Mouse (Mus musculus) gastrocnemius, adult 2 months (tissue): ENCODE measurements around the gene Tedc1. TPM values are rescaled to one million over a fixed set of nuclear protein-coding genes. Genes with fewer than 3 reads are reported as not detected.
A peak's percentile ranks its signal among the peaks of the same experiment; 100 is the strongest.

Experiments
- DNase-seq: peaks from one replicate; pipeline ENCODE4 v3.0.0; 2022
- H3K27ac ChIP-seq: fragments of 200-600 bp; 2 replicates; pipeline ENCODE4 v1.8.1; 2022; ENCODE audit warnings: mild to moderate bottlenecking
- H3K4me3 ChIP-seq: fragments of 200-600 bp; 2 replicates; pipeline ENCODE4 v1.8.1; 2022; ENCODE audit warnings: mild to moderate bottlenecking, moderate library complexity
- CTCF ChIP-seq: fragments of 200-600 bp; IDR thresholded peaks from 2 replicates; pipeline ENCODE4 v1.8.1; 2022; ENCODE audit warnings: antibody characterized with exemption, mild to moderate bottlenecking, moderate library complexity
- intact Hi-C: fragments of 180-260 bp; cut with DNase I; formaldehyde crosslinking; loops from one replicate; pipeline ENCODE4 v1.15.1; 2025
- total RNA-seq, 2 experiments: library from RNA; stranded (reverse); gene quantifications; 2 replicates each; pipeline ENCODE4 v1.2.3; 2021

Gene Tedc1
- total RNA-seq, 2 experiments from 2014 or later, result not detected

- intact Hi-C loops, result no loop called here
- DNase-seq, result no peak
- Histone ChIP-seq H3K4me3 (no peak overlapping the region), H3K27ac (no peak overlapping the region)
- TF ChIP-seq CTCF, result no peak
Measured at GRCm38 (mm10) chr12:113202008-113202407, 45.8 kb downstream of the Tedc1 start.

GRCm38 (mm10) chr12:113203522-113203921 is 47.3 kb downstream of the Tedc1 start:
- Histone ChIP-seq H3K4me3 (no peak overlapping the region), H3K27ac (no peak overlapping the region)
- DNase-seq, result no peak
- TF ChIP-seq CTCF, result no peak
- intact Hi-C loops, result no loop called here

- intact Hi-C loops, result no loop called here
- TF ChIP-seq CTCF, result peak; percentile 21; the same call in 1 of the 2 replicates
- no peak for DNase-seq
Measured at GRCm38 (mm10) chr12:113205251-113205942, 49.2 kb downstream of the Tedc1 start.

GRCm38 (mm10) chr12:113207737-113208136 is 51.5 kb downstream of the Tedc1 start:
- intact Hi-C loops, result no loop called here
- no peak for TF ChIP-seq CTCF
- DNase-seq, result no peak
- no peak overlapping the region for H3K4me3 ChIP-seq
- H3K27ac ChIP-seq, result no peak overlapping the region

More at GRCm38 (mm10) chr12:113205251-113205942, 49.2 kb downstream of the Tedc1 start:
- Histone ChIP-seq H3K4me3 (no peak overlapping the region), H3K27ac (no peak overlapping the region)

GRCm38 (mm10) chr12:113210586-113211378 is 54.6 kb downstream of the Tedc1 start:
- no peak for DNase-seq
- intact Hi-C loops, result no loop called here
- Histone ChIP-seq H3K27ac (no peak overlapping the region), H3K4me3 (no peak overlapping the region)
- TF ChIP-seq CTCF, result no peak

- H3K27ac ChIP-seq, result no peak overlapping the region
- TF ChIP-seq CTCF, result no peak
- intact Hi-C loops, result no loop called here
- no peak overlapping the region for H3K4me3 ChIP-seq
- no peak for DNase-seq
Measured at GRCm38 (mm10) chr12:113211772-113212171, 55.6 kb downstream of the Tedc1 start.

GRCm38 (mm10) chr12:113212326-113212924 is 56.2 kb downstream of the Tedc1 start:
- Histone ChIP-seq H3K4me3 (no peak overlapping the region), H3K27ac (no peak overlapping the region)
- intact Hi-C loops, result no loop called here
- no peak for TF ChIP-seq CTCF
- DNase-seq, result no peak

- Histone ChIP-seq H3K4me3 (no peak overlapping the region), H3K27ac (no peak overlapping the region)
- DNase-seq, result no peak
- intact Hi-C loops, result no loop called here
- TF ChIP-seq CTCF, result no peak
Measured at GRCm38 (mm10) chr12:113213226-113213625, 57.0 kb downstream of the Tedc1 start.

- TF ChIP-seq CTCF, result no peak
- Histone ChIP-seq H3K4me3 (no peak overlapping the region), H3K27ac (no peak overlapping the region)
- intact Hi-C loops, result no loop called here
- DNase-seq, result no peak
Measured at GRCm38 (mm10) chr12:113214072-113214808, 58.0 kb downstream of the Tedc1 start.

- DNase-seq, result no peak
- Histone ChIP-seq H3K4me3 (no peak overlapping the region), H3K27ac (no peak overlapping the region)
- intact Hi-C loops, result no loop called here
- no peak for TF ChIP-seq CTCF
Measured at GRCm38 (mm10) chr12:113214972-113215666, 58.9 kb downstream of the Tedc1 start.

Other genes with a start within 250 kb of the Tedc1 start
- 10 to 100 TPM; 20.3 to 30.2 TPM for gene Jag2, start 226.6 kb upstream of the Tedc1 start, total RNA-seq
- 1 to 10 TPM; 5.4 to 7.9 TPM for gene Nudt14, start 214.3 kb upstream of the Tedc1 start, total RNA-seq
- gene Btbd6, start 179.9 kb upstream of the Tedc1 start, total RNA-seq, result 10 to 100 TPM; 13.3 to 20.6 TPM
- gene Brf1, start 155.7 kb upstream of the Tedc1 start, total RNA-seq, result 10 to 100 TPM; 20.8 to 21.5 TPM
- gene Pacs2, start 141.9 kb upstream of the Tedc1 start, total RNA-seq, result 10 to 100 TPM; 35.9 to 41.0 TPM
- gene Tex22, start 81.9 kb upstream of the Tedc1 start, total RNA-seq, result not detected
- 10 to 100 TPM; 36.2 to 41.5 TPM for gene Mta1, start 58.1 kb upstream of the Tedc1 start, total RNA-seq
- gene Crip2, start 16.2 kb upstream of the Tedc1 start, total RNA-seq, result 10 to 100 TPM; 32.4 to 41.1 TPM
- gene Crip1, start 10.1 kb upstream of the Tedc1 start, total RNA-seq, result 100 to 1,000 TPM in 1 of 2 experiments, 10 to 100 TPM in 1; 71.2 to 113 TPM
- not detected for gene Tmem121, start 29.5 kb downstream of the Tedc1 start, total RNA-seq